Mouse (Mus musculus): ENCODE results near the gene Kank4. TPM values are rescaled to one million over a fixed set of nuclear protein-coding genes. Genes with fewer than 3 reads are reported as not detected.

Gene Kank4
- polyA plus RNA-seq (2017; shearing (Covaris generic)), result not detected

DNA sequence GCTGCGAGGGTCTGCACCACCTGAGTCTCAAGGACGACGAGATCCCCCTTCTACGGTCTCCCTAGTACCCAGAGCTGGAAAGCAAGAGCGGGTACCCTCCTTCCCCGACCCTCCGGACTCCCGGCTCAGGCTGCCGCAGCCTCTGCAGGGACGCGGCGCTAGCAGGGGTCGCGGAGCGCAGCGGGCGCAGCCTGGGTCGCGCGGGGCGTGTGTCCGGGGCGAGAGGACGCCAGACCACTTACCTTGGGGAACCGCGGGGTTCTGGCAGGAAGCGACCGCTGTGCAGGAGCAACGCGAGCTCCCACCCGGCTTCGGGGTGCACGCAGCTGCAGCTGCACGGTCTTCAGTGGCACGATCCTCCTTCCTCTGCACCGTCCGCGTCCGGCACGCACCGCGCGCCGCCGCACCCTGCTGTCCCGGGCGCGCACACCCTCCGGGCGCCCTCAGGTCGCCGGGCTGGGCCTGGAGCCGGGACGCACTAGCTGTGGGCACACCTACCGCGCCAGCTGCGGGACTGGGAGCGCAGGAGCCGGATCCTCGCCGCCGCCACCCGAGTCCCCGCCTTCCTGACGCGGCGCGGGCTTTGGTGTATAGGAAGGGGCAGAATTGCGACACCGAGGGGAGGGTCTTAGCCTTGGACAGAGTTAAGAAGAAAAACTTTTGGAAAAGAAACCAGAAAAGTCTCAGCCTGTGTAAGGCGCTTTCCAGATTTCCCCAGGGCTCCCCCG, at the start of gene Kank4:
Gene Kank4, minus strand, starts transcription at position 354 of the 728 bp plus-strand sequence.

DNA sequence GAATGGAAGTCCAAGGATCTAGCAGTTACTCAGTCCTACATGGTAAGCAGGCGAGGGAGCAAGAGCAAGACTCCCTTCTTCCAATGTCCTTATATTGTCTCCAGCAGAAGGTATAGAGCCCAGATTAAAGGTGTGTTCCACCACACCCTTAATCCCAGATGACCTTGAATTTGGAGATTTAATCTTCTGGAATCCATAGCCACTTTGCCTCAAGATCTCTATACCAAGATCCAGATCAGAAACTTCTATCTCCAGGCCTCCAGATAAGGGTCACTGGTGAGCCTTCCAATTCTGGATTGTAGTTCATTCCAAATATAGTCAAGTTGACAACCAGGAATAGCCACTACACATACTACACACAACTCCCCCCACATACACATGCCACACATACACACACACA, 6.4 kb upstream of the Kank4 start, which contains the start of gene I0C0044D17Rik:
Gene I0C0044D17Rik, minus strand, starts transcription at position 101 of the 400 bp plus-strand sequence.

DNA sequence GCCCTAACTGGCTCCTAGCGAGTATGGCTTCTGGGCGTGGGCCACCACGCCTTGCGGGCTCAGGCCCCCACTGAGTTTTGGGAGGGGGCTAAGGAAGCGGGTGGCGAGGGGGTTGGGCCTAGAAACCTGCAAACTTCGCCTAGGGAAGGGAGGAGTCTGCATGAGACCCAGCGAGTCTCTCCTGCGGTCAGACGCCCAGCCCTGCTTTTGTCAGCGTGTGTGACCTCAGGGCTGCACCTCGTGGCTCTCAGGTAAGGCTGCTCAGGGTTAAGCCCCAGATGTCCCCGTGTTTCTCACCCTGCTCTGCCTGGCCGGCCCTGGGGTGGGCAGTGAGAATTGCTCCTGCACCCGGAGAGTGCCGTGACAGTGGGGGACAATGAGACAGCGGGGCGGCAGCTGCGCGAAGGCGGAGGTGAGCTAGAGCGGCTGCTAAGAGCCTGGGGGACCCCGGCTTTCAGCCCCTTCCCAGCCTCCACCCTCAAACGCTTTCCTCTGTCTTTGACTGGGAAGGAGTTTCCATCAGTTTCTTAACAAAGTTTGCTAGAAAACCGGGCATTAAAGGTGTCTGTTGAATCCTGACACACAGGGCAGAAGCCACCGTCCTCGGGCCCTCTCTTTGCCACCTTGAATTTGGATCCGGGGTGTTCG, 90.6 kb downstream of the Kank4 start, which contains the start of gene L1td1:
Gene L1td1, plus strand, starts transcription at position 145 of the 648 bp plus-strand sequence.

Other genes with a start within 250 kb of the Kank4 start
- gene L1td1, start 90.8 kb downstream of the Kank4 start, polyA plus RNA-seq (2017; shearing (Covaris generic)), result 0.23 TPM
- not detected for gene I0C0044D17Rik, start 6.3 kb upstream of the Kank4 start, polyA plus RNA-seq (2017; shearing (Covaris generic))
- gene Usp1, start 106.3 kb upstream of the Kank4 start, polyA plus RNA-seq (2017; shearing (Covaris generic)), result 10.2 TPM
- not detected for gene Angptl3, start 213.4 kb upstream of the Kank4 start, polyA plus RNA-seq (2017; shearing (Covaris generic))

All from inflammation-experienced regulatory T-cells, adult 16 weeks (primary cell).